Mouse (Mus musculus): ENCODE data around the gene Rab6b.

DNA sequence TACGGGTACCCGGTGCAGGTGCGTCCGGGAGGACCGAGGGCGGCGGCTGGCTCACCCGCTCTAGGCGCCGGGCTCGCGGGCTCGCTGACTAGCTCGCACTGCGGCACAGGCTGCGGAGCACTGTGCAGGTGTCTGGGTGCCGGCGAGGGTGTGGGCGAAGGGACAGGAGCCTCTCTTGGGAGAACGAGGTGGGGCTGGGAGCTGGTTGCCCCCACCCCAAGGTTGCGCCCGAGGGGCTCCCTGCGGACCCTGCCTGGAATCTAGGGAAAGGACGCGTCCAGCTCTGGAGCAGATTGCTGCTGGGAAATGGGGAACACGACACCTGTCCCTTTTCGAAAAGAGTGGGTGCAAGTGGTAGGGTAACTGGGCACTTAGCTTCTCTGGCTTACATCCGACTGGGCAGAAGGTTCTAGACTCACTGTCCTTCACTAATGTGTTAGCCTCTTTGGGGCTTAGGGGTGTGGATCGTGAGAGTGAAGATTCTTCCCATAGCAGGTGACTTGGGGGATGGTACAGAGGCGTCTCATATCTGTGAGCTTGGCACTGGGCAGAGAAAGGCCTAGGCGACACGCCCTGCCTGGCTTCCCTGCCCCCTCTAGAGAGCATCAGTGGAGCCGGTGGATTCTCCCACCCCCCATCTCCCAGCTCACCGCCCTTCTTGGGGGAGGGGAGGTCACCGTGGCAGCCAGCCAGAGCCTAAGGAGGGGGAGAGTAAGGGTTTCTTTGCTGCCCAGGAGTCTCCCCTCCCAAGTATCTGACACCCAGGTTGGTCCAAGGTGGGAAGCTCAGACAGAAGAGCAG is 1.1 kb downstream of the Rab6b start:
- TF ChIP-seq ZNF384 (IDR thresholded peaks at IDR 0.05; ENCODE audit: low read depth, low read length) (no peak), HCFC1 (IDR thresholded peaks at IDR 0.05; ENCODE audit: borderline replicate concordance, insufficient read depth, low read length) (no peak), CHD2 (IDR thresholded peaks at IDR 0.05; ENCODE audit: low read depth, low read length) (no peak)

Measured in ES-E14 (cell line).